Mouse (Mus musculus): Measurements from ENCODE around the gene Ttc39b. TPM values are rescaled to one million over a fixed set of nuclear protein-coding genes. Genes with fewer than 3 reads are reported as not detected.
A peak's percentile ranks its signal among the peaks of the same experiment; 100 is the strongest.

Ttc39b gene
- polyA plus RNA-seq, 1 experiment from 2014 or later, result 14.4 TPM

DNA sequence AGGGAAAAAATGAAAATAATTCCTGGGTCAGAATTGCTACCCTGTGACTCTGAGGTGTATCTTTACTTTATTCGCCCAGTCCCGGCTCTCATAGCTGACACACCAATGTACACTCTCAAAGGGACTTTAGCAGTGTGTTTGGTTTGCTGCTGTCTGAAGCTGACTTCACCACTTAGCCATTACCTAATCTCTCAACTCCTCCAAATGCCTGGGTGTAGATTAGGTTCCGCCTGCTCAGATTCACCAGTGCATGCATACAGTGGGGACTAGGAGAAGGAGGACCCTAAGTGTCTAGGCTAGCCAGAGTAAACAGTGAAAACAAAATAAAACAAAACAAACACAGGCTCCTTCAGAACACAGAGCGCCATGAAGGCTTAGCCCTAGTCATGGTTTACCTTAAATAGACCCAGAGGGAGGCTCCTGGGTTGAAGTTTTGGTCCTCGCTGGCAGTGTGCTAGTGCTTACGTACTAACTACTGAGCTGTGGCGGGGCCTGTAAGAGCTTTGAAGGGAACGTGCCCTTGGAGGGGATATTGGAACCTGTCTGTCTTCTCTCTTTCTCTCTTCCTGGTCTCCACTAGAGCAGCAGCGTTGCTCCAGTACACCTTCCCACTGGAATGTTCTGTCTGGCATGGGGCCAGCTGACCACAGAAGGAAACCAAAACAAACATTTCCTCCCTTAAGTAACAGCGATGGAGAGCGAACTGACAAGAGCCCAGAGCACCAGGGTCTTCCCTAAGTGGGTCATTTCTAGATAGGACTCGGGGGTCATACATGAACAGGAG lies 16.2 kb downstream of the Ttc39b start:
- H3K27me3 ChIP-seq, result no peaks in the 10 kb centered on the region
- ATAC-seq (no peak), DNase-seq (ENCODE audit: low read depth, low spot score) (no peak)
- POLR2A ChIA-PET, result no interaction called here
- no peak for TF ChIP-seq CTCF (IDR thresholded peaks at IDR 0.05)
- in situ Hi-C loops (cut with MboI; ENCODE audit: low pct_unique_long_range_greater_than_20kb), result loop anchor here (5.0 kb wide), 1 partner anchor 69 kb away; no protein-coding TSS in a partner anchor
- CTCF ChIA-PET, result interaction anchor here (0.6 to 1.7 kb wide), 3 partner anchors 12 to 71 kb away, joined by 4 to 7 read pairs (median 6); no protein-coding TSS in a partner anchor

DNA sequence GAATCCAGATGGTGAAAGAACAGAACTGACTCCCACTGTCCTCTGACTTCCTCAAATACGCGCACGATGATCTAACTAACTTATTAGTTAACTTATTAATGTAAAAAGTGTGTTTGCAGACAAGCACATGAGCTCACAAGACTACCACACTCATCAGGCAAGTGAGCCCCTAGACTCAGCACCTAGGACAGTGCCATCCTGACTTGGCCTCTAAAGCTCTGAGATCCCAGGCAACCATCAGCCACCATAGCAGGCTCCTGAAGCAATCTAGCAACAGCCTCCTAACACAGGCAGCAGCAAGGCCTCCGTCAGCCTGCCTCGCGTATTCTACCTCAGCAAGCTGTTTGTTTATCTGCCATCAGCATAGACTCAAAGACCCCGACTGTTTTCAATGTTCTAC lies 17.2 kb downstream of the Ttc39b start:
- in situ Hi-C loops (cut with MboI; ENCODE audit: low pct_unique_long_range_greater_than_20kb), result loop anchor here (5.0 kb wide), 1 partner anchor 70 kb away; no protein-coding TSS in a partner anchor
- no peak for TF ChIP-seq CTCF (IDR thresholded peaks at IDR 0.05)
- DNase-seq (ENCODE audit: low read depth, low spot score) (no peak), ATAC-seq (no peak)
- POLR2A ChIA-PET, result no interaction called here
- CTCF ChIA-PET, result interaction anchor here (0.6 to 2.6 kb wide), 3 partner anchors 16 to 72 kb away, joined by 4 to 10 read pairs (median 6); no protein-coding TSS in a partner anchor
- H3K27me3 ChIP-seq, result no peaks in the 10 kb centered on the region

DNA sequence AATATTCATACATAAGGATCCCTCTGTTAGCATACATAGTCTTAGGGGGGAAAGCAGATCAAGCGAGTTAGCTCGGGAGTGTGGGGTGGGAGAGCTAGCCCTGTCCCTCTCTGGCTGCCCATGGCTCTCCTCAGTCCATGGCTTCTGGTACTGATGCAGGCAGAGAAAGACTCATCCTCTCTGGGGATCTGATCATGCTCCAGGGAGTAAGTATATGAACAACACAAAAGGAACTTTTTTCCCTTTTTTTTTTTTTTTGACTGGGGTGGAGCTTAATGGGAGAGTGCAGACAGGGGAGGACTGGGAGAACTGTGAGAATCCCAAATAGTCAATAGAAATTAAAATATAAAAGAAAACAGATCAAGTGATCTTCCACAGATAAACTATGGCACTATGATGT lies 19.0 kb downstream of the Ttc39b start:
- POLR2A ChIA-PET, result interaction anchor here (0.7 kb wide), 1 partner anchor 52 kb away, joined by 6 read pairs; no protein-coding TSS in a partner anchor
- in situ Hi-C loops (cut with MboI; ENCODE audit: low pct_unique_long_range_greater_than_20kb), result loop anchor here (5.0 kb wide), 1 partner anchor 72 kb away; no protein-coding TSS in a partner anchor
- H3K27me3 ChIP-seq, result no peaks in the 10 kb centered on the region
- ATAC-seq (no peak), DNase-seq (ENCODE audit: low read depth, low spot score) (no peak)
- TF ChIP-seq CTCF (IDR thresholded peaks at IDR 0.05), result no peak
- CTCF ChIA-PET, result interaction anchor here (2.6 kb wide), 1 partner anchor 43 kb away, joined by 10 read pairs; no protein-coding TSS in a partner anchor

DNA sequence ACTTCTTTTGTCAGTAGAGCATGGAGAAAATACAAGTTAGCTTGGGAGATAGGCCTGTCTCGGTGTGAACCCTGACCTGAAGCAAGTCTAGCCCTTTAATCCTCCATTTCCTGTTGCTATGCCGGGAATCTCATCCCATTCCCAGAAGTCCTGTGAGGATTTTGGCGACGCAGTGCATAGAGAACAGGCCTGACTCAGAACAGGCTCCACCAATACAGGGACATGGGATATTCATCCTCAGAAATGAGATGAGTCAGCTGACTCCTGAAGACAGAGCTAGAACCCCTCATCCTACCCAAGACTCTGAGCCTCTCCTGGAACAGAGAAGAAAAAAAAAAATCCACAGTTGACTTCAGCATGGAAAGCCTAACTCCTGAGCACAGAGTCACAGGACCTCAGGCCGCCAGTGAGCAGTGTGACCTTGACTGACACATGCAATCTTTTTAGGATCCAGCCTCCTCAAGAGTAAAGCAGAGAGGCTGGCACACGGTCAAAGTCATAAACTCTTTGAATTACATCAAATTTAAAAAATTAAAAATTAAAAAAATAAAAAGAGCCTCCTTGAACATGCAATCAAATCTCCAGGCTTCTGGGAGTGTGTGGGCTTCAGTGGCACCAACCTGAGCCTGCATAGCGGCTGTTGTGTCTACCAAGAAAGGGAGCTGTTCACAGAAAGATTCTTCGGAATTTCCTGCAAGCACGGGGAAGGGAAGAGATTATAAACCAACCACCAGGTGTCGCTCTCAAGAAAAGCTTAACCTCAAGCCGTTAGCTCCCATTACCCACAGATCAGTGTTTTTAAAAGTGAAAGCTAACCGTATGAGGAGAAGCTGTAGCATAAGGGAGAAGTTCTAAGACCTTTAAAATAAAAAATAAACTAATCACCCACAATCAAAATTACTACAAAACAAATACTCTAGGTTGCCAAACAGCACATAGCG lies 20.9 kb downstream of the Ttc39b start:
- ChIA-PET POLR2A (no interaction called here), CTCF (interaction anchor here (0.8 to 1.9 kb wide), 11 partner anchors 10 to 105 kb away, joined by 3 to 9 read pairs (median 4); no protein-coding TSS in a partner anchor)
- in situ Hi-C loops (cut with MboI; ENCODE audit: low pct_unique_long_range_greater_than_20kb), result no loop called here
- peak; percentile 54 for TF ChIP-seq CTCF (IDR thresholded peaks at IDR 0.05)
- H3K27me3 ChIP-seq, result no peaks in the 10 kb centered on the region
- DNase-seq (ENCODE audit: low read depth, low spot score), result peak; percentile 50
- ATAC-seq, result peak; percentile 61

DNA sequence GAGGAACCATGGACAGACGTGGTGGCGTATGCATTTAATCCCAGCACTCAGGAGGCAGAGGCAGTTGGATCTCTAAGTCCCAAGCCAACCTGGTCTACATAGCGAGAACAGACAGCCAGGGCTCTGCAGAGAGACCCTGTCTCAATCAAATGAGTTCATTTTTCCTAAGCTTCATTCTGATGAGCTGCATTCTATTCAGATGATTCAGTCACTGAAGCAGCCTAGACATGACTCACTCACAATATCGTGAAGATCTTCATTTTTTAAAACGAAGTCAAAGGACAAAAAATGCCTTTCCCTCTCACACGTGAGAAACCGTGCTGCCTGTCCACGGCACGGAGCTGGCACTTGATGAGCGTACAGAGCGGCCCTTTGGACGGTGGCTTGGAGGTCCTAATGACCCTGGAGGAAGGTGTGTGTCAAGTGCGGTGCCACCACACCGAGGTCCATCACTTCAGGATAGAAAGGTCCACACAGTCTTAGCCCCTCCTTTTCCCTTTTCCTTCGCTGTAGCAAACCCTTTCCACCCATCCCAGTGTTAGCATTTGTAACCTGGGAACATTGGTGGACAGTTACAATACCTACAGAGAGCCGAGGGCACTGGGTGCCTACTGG lies 21.8 kb downstream of the Ttc39b start:
- ChIA-PET POLR2A (interaction anchor here (0.6 kb wide), 1 partner anchor 832 kb away, joined by 3 read pairs; no protein-coding TSS in a partner anchor), CTCF (interaction anchor here (1.0 to 1.9 kb wide), 3 partner anchors 15 to 40 kb away, joined by 3 to 6 read pairs (median 5); no protein-coding TSS in a partner anchor)
- ATAC-seq (no peak), DNase-seq (ENCODE audit: low read depth, low spot score) (no peak)
- TF ChIP-seq CTCF (IDR thresholded peaks at IDR 0.05), result no peak
- in situ Hi-C loops (cut with MboI; ENCODE audit: low pct_unique_long_range_greater_than_20kb), result no loop called here
- no peaks in the 10 kb centered on the region for H3K27me3 ChIP-seq

DNA sequence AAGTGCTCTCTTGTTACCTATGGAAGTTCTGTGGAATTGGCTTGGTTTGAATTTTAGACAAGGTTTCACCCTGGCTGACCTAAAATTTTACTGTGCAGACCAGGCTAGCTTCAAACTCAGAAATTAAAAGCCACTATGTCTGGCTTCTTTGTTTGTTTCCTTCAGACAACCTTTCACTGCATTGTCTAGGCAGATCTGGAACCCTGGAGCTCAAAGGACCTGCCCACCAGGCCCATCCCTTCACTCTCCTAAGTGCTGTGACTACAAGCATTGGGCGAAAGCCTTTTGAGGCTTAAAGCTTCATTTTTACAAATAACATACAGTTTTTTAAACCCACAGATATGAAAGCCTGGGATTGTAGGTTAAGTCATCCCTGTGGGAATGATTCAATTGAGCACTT lies 22.3 kb downstream of the Ttc39b start:
- no peaks in the 10 kb centered on the region for H3K27me3 ChIP-seq
- DNase-seq (ENCODE audit: low read depth, low spot score), result no peak
- no peak for TF ChIP-seq CTCF (IDR thresholded peaks at IDR 0.05)
- in situ Hi-C loops (cut with MboI; ENCODE audit: low pct_unique_long_range_greater_than_20kb), result no loop called here
- no peak for ATAC-seq
- ChIA-PET CTCF (interaction anchor here (1.0 kb wide), 1 partner anchor 15 kb away, joined by 5 read pairs; no protein-coding TSS in a partner anchor), POLR2A (interaction anchor here (0.6 kb wide), 1 partner anchor 832 kb away, joined by 3 read pairs; no protein-coding TSS in a partner anchor)

DNA sequence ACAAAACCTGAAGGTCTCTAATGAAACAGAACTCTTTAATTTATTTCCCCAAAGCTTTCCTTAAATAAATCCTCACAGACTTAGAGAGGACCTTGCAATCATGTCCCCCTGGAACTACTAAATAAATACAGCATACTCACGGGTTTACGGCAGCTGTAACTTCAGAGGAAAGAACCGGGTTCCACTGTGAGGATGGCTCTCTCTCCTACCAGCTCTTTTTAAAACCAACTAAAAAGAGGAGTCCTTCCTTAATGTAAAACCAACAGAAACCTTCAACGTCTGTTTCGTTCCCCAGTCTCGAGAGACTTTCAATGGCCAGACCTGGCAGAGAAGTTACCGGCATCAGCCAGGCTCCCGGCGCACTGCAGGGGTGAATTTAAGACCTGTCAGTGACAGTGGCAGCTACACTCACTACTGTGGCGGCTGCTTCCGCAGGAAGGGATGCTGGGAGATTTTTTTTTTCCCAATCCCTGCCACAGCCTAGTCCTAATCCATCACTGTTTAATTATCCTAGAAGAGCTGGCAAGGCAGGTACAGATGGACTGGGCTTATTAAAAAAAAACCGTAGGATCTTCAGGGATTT lies 39.2 kb downstream of the Ttc39b start:
- no peak for TF ChIP-seq CTCF (IDR thresholded peaks at IDR 0.05)
- CTCF ChIA-PET, result no interaction called here
- POLR2A ChIA-PET, result no interaction called here
- in situ Hi-C loops (cut with MboI; ENCODE audit: low pct_unique_long_range_greater_than_20kb), result no loop called here
- no peaks in the 10 kb centered on the region for H3K27me3 ChIP-seq
- DNase-seq (ENCODE audit: low read depth, low spot score) (no peak), ATAC-seq (no peak)

DNA sequence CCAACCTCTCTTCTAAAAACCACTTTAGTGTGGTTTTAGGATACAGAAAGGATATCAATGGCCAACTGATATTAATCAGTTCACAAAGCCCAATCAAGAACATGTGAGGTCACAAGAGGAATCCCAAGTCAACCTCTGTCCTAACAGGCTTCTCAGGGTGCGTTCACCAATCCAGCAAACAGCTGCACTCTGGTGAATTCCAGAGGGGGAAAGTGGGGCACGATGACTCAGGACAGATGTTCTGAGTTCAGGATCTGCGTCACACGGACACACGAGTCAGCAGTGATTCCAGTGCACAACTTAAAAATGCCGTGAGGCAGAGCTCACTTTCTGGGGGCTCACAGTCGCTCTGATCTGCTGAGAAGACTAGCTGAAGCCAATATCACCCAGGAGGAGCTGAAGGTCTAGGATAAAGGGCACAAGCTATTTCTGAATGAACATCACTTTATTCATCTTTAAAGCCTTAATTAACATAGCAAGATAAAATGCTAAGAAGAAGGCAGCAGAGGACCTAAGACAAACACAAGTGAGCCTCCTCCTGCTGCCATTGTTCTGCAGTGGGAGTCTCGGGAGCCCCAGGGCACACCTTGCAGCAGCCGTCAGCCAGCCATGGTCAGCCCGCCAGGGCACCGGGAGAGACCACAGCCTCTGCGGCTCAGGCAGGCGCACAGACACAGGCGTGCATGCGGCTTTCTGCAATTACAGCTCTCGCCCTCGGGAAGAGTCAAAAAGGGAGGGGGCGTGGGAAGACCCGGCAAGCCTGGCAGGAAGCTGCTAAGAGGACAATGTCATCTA lies 39.9 kb downstream of the Ttc39b start:
- DNase-seq (ENCODE audit: low read depth, low spot score), result no peak
- H3K27me3 ChIP-seq, result no peaks in the 10 kb centered on the region
- in situ Hi-C loops (cut with MboI; ENCODE audit: low pct_unique_long_range_greater_than_20kb), result no loop called here
- POLR2A ChIA-PET, result no interaction called here
- TF ChIP-seq CTCF (IDR thresholded peaks at IDR 0.05), result no peak
- ATAC-seq, result no peak
- CTCF ChIA-PET, result no interaction called here

DNA sequence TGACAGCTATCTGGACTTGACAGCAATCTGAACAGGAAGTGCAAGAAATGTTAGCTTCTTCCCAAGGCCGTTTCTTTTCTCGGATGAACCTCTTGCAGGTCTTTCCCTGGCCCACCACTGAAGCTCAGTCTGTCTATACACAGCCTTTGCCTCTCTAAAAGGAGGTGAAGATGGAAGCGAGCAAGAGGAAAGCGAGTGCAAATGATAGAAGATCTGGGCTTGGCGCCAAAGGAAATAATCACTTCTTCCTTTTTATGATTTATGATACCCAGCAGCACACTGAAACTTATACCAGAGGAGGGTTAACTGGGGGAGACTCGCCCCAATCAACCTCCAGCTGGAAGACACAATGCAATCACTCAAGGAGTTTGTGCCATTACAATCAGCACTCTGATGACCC lies 41.6 kb downstream of the Ttc39b start:
- no peak for DNase-seq (ENCODE audit: low read depth, low spot score)
- in situ Hi-C loops (cut with MboI; ENCODE audit: low pct_unique_long_range_greater_than_20kb), result no loop called here
- no peak for TF ChIP-seq CTCF (IDR thresholded peaks at IDR 0.05)
- POLR2A ChIA-PET, result no interaction called here
- ATAC-seq, result no peak
- H3K27me3 ChIP-seq, result no peaks in the 10 kb centered on the region
- CTCF ChIA-PET, result interaction anchor here (1.5 kb wide), 1 partner anchor 21 kb away, joined by 3 read pairs; no protein-coding TSS in a partner anchor

Measured in Patski (cell line).